Mouse (Mus musculus): ENCODE measurements around the gene Hnf4a. TPM values are rescaled to one million over a fixed set of nuclear protein-coding genes. Genes with fewer than 3 reads are reported as not detected.
"Not testable (repeated sequence)": the region's sequence is repeated elsewhere in the genome, so short reads cannot be mapped to it uniquely, and the experiment has no call there.

The Hnf4a gene
- polyA plus RNA-seq, 1 experiment from 2014 or later, result not detected

DNA sequence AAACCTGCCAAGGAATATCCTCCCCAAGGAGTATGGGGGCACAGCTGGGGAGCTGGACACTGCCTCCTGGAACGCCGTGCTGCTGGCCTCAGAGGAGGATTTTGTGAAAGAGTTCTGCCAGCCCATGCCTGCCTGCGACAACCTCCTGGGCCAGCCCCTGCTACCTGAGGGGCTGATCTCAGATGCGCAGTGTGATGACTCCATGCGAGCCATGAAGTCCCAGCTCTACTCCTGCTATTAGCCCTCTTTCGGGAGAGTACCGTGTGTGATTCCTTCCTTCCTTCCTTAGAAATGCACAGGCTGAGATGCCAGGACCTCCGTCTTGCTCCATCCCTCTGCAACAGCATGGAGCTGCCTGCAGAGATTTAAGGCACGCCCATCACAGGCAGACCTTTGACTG, 108.8 kb downstream of the Hnf4a start:
- Histone ChIP-seq H3K4me1 (ENCODE audit: control insufficient read depth in 2 of 2, insufficient read depth in 2 of 2, low read length in 2 of 2) (no peaks in the 10 kb centered on the region), H3K9ac (ENCODE audit: low read length) (no peak overlapping the region), H3K36me3 (ENCODE audit: control insufficient read depth, insufficient read depth, low read length) (peaks cover 100% of the 10 kb centered on the region), H3K27ac (replicated peaks in 1 of 2; ENCODE audit: control insufficient read depth in 1 of 2, insufficient read depth in 1 of 2, low read depth in 2 of 2, low read length in 2 of 2) (no peak overlapping the region), H3K4me2 (ENCODE audit: low read length) (no peak overlapping the region), H3K9me3 (ENCODE audit: control insufficient read depth, low read length) (no peaks in the 10 kb centered on the region), H3K4me3 (ENCODE audit: control insufficient read depth in 1 of 2, insufficient read depth in 1 of 2, low read depth in 1 of 2, low read length in 2 of 2) (no peak overlapping the region), H3K27me3 (ENCODE audit: control insufficient read depth, insufficient read depth, low read length) (no peaks in the 10 kb centered on the region)
- ATAC-seq (ENCODE audit: insufficient number of reproducible peaks, insufficient read depth, low FRiP score, low read depth), result no peak
- WGBS, result 92% methylated on average over 9 of the region's 9 CpGs

DNA sequence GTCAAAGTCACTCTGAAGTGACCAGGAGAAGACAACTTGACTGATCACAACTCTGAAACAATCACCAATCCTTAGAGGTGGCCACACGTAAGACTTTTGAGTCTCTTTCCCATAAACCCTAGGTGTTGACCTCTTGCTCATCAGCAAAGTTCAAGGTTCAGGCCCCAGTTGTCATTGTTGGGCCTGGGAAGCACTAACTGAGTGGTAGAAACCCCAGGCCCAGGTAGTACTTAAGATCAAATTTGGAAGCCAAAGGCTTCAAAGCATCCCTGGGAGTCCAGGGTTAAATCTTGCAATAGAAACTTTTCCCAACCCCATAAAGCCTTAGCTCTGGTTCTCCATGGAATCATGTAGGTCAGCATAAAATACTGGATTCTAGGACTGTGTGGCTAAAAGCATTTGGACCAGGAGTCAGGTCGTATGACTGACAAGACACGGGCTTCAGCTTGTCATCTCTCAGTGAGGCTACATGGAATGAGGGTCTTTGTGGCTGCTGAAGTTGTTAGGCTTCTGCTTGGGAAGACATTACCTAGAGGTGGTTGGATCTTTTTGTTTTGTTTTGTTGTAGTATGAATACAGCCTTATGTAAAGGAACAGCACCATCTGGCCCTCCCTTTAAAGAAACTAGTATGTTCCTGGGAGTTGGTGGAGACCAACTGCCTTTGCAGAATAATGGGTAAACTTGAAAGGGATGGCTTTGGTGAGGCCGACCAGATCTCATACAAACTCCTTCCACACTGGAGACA, 109.5 kb downstream of the Hnf4a start:
- WGBS, result 86% methylated on average over 4 of the region's 4 CpGs
- Histone ChIP-seq H3K4me2 (ENCODE audit: low read length) (no peak overlapping the region), H3K4me3 (ENCODE audit: control insufficient read depth in 1 of 2, insufficient read depth in 1 of 2, low read depth in 1 of 2, low read length in 2 of 2) (no peak overlapping the region), H3K9ac (ENCODE audit: low read length) (no peak overlapping the region), H3K4me1 (ENCODE audit: control insufficient read depth in 2 of 2, insufficient read depth in 2 of 2, low read length in 2 of 2) (no peaks in the 10 kb centered on the region), H3K9me3 (ENCODE audit: control insufficient read depth, low read length) (no peaks in the 10 kb centered on the region), H3K36me3 (ENCODE audit: control insufficient read depth, insufficient read depth, low read length) (peaks cover 100% of the 10 kb centered on the region), H3K27me3 (ENCODE audit: control insufficient read depth, insufficient read depth, low read length) (no peaks in the 10 kb centered on the region), H3K27ac (replicated peaks in 1 of 2; ENCODE audit: control insufficient read depth in 1 of 2, insufficient read depth in 1 of 2, low read depth in 2 of 2, low read length in 2 of 2) (no peak overlapping the region)
- ATAC-seq (ENCODE audit: insufficient number of reproducible peaks, insufficient read depth, low FRiP score, low read depth), result no peak

DNA sequence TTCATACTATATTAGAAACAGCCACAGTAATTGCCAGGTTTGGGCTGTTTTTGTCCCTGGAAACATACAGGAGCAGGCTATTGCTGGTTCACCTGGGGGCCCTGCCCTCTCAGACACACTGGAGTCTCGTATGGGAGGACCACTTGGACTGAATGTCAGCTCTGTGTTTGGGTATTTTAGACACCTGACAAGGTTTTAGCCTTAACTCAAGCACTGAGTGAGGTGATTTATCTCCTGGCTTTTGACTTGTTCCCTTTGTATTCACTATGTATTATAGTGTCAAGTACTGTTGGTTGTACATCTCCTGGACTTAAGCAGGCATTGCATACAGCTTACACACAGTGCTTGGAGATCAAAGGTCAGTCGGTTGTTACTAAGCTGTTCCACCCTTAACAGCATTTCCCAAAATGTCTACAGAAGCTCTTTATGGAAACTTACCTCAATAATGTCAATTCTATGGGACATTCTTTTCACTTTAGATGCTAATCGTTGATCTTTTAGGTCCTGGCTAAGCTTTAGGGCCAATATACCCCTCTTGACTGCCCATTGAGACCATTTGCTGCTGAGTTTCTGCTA, 110.1 kb downstream of the Hnf4a start:
- H3K9ac ChIP-seq (ENCODE audit: low read length), result no peak overlapping the region
- H3K36me3 ChIP-seq (ENCODE audit: control insufficient read depth, insufficient read depth, low read length), result peaks cover 98% of the 10 kb centered on the region
- no peak overlapping the region for H3K27ac ChIP-seq (replicated peaks in 1 of 2; ENCODE audit: control insufficient read depth in 1 of 2, insufficient read depth in 1 of 2, low read depth in 2 of 2, low read length in 2 of 2)
- H3K27me3 ChIP-seq (ENCODE audit: control insufficient read depth, insufficient read depth, low read length), result no peaks in the 10 kb centered on the region
- H3K4me2 ChIP-seq (ENCODE audit: low read length), result no peak overlapping the region
- H3K4me3 ChIP-seq (ENCODE audit: control insufficient read depth in 1 of 2, insufficient read depth in 1 of 2, low read depth in 1 of 2, low read length in 2 of 2), result no peak overlapping the region
- WGBS, result 83% methylated on average over 3 of the region's 3 CpGs
- ATAC-seq (ENCODE audit: insufficient number of reproducible peaks, insufficient read depth, low FRiP score, low read depth), result no peak
- H3K9me3 ChIP-seq (ENCODE audit: control insufficient read depth, low read length), result no peaks in the 10 kb centered on the region
- no peaks in the 10 kb centered on the region for H3K4me1 ChIP-seq (ENCODE audit: control insufficient read depth in 2 of 2, insufficient read depth in 2 of 2, low read length in 2 of 2)

DNA sequence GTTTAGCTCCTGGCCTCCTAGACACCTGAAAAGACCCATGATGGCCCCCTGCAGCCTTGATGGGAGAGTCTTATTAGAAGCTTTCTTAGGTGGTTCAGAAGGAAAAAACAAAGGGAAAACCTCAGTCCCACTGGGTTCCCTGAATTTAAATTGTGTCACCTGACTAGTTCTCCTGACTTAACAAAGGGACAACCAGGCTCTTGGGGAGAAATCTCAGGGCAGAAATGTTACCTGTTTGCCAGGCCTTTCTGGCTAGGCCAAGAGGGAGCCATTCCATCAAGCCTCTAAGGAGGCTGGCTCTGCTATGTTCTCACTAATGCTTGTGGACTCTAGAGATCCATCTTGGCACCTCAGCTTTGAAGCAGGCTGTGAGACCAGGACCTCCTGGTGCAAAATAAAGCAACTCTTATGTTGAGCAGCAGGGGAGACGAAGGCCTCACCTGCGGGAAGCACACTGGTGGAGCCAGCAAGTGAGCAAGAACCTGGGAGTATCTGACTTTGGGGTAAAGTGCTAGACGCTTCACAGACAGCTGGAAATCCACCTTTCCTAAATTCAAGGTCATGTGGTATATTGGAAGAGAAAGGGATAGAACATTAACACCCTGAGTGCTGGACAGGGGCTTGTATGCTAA, 110.7 kb downstream of the Hnf4a start:
- no peak overlapping the region for H3K9ac ChIP-seq (ENCODE audit: low read length)
- H3K36me3 ChIP-seq (ENCODE audit: control insufficient read depth, insufficient read depth, low read length), result peaks cover 98% of the 10 kb centered on the region
- WGBS, result 69% methylated on average over 3 of the region's 3 CpGs
- H3K4me3 ChIP-seq (ENCODE audit: control insufficient read depth in 1 of 2, insufficient read depth in 1 of 2, low read depth in 1 of 2, low read length in 2 of 2), result no peak overlapping the region
- H3K4me1 ChIP-seq (ENCODE audit: control insufficient read depth in 2 of 2, insufficient read depth in 2 of 2, low read length in 2 of 2), result no peaks in the 10 kb centered on the region
- no peak overlapping the region for H3K4me2 ChIP-seq (ENCODE audit: low read length)
- no peaks in the 10 kb centered on the region for H3K27me3 ChIP-seq (ENCODE audit: control insufficient read depth, insufficient read depth, low read length)
- H3K9me3 ChIP-seq (ENCODE audit: control insufficient read depth, low read length), result no peaks in the 10 kb centered on the region
- no peak for ATAC-seq (ENCODE audit: insufficient number of reproducible peaks, insufficient read depth, low FRiP score, low read depth)
- no peak overlapping the region for H3K27ac ChIP-seq (replicated peaks in 1 of 2; ENCODE audit: control insufficient read depth in 1 of 2, insufficient read depth in 1 of 2, low read depth in 2 of 2, low read length in 2 of 2)

DNA sequence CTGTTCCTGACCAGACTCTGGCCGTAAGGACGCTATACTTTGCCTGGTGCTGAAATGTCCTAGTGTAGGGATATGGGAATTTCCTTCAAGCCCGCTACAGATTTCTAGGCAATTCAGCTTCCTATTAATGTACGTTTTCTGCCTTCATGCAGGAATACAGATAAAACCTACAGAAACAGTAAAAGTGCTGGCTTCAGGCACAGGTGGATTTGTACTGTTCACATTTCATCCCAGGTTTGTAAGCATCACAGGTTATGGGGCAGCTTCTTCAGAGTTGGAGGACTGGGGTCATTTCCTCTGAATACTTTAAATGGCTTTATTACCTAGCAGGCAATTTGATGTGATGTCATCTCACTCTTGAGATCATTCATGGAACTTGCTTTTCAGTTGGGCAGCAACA, 111.3 kb downstream of the Hnf4a start:
- no peaks in the 10 kb centered on the region for H3K4me1 ChIP-seq (ENCODE audit: control insufficient read depth in 2 of 2, insufficient read depth in 2 of 2, low read length in 2 of 2)
- ATAC-seq (ENCODE audit: insufficient number of reproducible peaks, insufficient read depth, low FRiP score, low read depth), result no peak
- 89% methylated on average over 4 of the region's 4 CpGs for WGBS
- H3K4me2 ChIP-seq (ENCODE audit: low read length), result no peak overlapping the region
- no peaks in the 10 kb centered on the region for H3K27me3 ChIP-seq (ENCODE audit: control insufficient read depth, insufficient read depth, low read length)
- no peak overlapping the region for H3K27ac ChIP-seq (replicated peaks in 1 of 2; ENCODE audit: control insufficient read depth in 1 of 2, insufficient read depth in 1 of 2, low read depth in 2 of 2, low read length in 2 of 2)
- no peaks in the 10 kb centered on the region for H3K9me3 ChIP-seq (ENCODE audit: control insufficient read depth, low read length)
- H3K9ac ChIP-seq (ENCODE audit: low read length), result no peak overlapping the region
- no peak overlapping the region for H3K4me3 ChIP-seq (ENCODE audit: control insufficient read depth in 1 of 2, insufficient read depth in 1 of 2, low read depth in 1 of 2, low read length in 2 of 2)
- H3K36me3 ChIP-seq (ENCODE audit: control insufficient read depth, insufficient read depth, low read length), result peaks cover 99% of the 10 kb centered on the region

DNA sequence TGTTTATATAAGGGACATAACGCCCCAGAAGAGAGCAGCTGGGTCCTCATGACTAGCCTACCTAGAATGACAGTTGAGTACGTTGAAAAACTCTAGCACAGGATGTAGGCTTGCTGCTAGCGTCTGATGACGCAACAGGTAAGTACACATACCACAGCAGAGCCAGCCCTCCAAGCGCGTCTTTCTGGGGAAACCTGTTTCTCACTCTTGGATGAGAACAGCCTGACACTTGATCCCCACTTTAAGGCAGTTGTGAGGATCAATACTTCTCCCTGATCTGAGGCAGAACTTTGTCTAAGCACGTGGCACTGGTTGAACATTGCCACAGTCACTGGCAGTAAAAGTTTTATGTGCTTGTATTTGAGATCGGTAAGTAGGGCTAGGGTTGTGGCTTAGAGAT, 113.8 kb downstream of the Hnf4a start:
- no peak overlapping the region for H3K4me3 ChIP-seq (ENCODE audit: control insufficient read depth in 1 of 2, insufficient read depth in 1 of 2, low read depth in 1 of 2, low read length in 2 of 2)
- H3K36me3 ChIP-seq (ENCODE audit: control insufficient read depth, insufficient read depth, low read length), result peaks cover 98% of the 10 kb centered on the region

DNA sequence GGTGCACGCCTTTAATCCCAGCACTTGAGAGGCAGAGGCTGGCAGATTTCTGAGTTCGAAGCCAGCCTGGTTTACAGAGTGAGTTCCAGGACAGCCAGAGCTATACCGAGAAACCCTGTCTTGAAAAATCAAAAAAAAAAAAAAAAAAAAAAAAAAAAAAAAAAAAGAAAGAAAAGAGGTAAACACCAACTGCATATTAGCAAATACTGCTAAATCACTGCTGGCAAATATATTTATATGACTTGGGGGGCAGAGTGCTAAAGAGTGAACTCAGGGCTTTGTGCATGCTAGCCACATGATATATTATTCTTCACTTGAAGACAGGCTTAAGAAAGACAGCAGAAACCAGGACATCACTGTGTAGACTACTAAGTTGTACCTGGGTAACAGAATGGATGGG, 114.8 kb downstream of the Hnf4a start:
- H3K36me3 ChIP-seq (ENCODE audit: control insufficient read depth, insufficient read depth, low read length), result peaks cover 98% of the 10 kb centered on the region
- H3K4me2 ChIP-seq (ENCODE audit: low read length); ATAC-seq (ENCODE audit: insufficient number of reproducible peaks, insufficient read depth, low FRiP score, low read depth); H3K4me3 ChIP-seq (ENCODE audit: control insufficient read depth in 1 of 2, insufficient read depth in 1 of 2, low read depth in 1 of 2, low read length in 2 of 2); H3K9ac ChIP-seq (ENCODE audit: low read length); H3K27ac ChIP-seq (replicated peaks in 1 of 2; ENCODE audit: control insufficient read depth in 1 of 2, insufficient read depth in 1 of 2, low read depth in 2 of 2, low read length in 2 of 2); H3K9me3 ChIP-seq (ENCODE audit: control insufficient read depth, low read length); H3K4me1 ChIP-seq (ENCODE audit: control insufficient read depth in 2 of 2, insufficient read depth in 2 of 2, low read length in 2 of 2); H3K27me3 ChIP-seq (ENCODE audit: control insufficient read depth, insufficient read depth, low read length): not testable (repeated sequence)
- WGBS, result 96% methylated on average over 3 of the region's 3 CpGs

More for the DNA sequence above, 113.8 kb downstream of the Hnf4a start:
- no peaks in the 10 kb centered on the region for H3K4me1 ChIP-seq (ENCODE audit: control insufficient read depth in 2 of 2, insufficient read depth in 2 of 2, low read length in 2 of 2)
- ATAC-seq (ENCODE audit: insufficient number of reproducible peaks, insufficient read depth, low FRiP score, low read depth), result no peak
- no peak overlapping the region for H3K27ac ChIP-seq (replicated peaks in 1 of 2; ENCODE audit: control insufficient read depth in 1 of 2, insufficient read depth in 1 of 2, low read depth in 2 of 2, low read length in 2 of 2)
- H3K9me3 ChIP-seq (ENCODE audit: control insufficient read depth, low read length), result no peaks in the 10 kb centered on the region
- H3K9ac ChIP-seq (ENCODE audit: low read length), result no peak overlapping the region
- no peaks in the 10 kb centered on the region for H3K27me3 ChIP-seq (ENCODE audit: control insufficient read depth, insufficient read depth, low read length)
- H3K4me2 ChIP-seq (ENCODE audit: low read length), result no peak overlapping the region
- WGBS, result 86% methylated on average over 8 of the region's 8 CpGs

Measured in heart, embryonic 14.5 days (tissue).